Mouse (Mus musculus) kidney, postnatal 4 days (tissue): ENCODE measurements around the gene Lhfpl3.

ENCODE experiments used
- DNase-seq, 2 experiments: peaks; one replicate each; pipeline ENCODE4 v3.0.0; 2021; ENCODE audit warnings: mixed read lengths in 2 of 2

Lhfpl3 gene

DNA sequence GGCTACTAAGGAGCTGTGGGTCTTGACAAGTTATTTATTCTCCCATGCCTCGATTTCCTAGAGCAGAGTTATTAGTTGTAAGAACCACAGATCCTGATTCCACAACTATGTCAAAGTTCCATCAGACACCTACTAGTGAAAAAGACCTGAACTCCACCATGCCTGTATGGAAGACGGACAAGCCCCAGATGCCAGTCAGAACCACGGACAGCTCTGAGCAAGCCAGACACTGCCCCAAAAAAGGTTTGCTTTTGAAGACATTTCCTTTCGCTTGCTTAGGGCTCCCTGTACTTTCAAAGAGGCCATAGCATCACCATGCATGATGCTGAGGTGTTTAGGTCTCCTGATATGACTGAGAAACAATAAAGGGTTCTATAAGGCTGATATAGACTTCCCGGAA is 197.4 kb downstream of the Lhfpl3 start:
- peak; percentile 62 to 63 for DNase-seq

DNA sequence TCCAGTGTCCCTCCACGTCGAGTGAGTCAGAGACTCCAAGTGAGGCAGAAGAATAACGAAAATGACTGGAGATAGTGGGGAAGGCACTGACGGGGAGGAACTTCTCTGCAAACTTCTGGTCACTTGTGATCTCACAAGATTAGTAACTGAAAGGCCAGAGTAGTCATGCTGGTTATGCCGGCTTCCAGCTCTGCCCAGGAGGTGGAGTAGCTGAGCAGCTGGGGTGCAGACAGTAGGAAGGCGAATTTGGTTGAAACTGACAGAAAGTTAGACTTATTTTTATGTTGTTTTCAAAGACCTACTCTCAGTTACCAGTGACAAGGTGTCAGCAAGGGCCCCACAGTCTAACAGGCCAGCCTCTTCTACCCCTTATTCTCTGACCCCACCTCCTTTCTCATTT is 217.4 kb downstream of the Lhfpl3 start:
- DNase-seq = peak in 1 of 2 experiments; percentile 6

DNA sequence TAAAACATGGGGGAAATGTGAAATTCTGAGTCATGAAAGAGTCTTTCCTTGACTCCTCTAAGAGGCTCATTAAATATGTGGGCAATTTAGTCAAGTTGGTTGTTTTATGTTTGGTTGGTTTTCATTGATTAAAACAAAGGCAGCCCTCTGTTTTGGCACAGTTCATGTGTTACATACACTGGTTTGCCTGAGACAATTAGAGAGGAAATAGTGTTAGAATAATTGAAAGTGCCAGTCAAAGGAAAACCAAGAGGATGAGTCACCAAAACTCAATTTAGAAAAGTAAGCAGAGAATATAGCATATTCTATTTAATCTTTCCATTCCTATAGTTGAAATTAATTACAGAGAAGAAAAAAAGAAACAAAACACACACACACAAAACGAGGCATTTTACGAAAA is 240.9 kb downstream of the Lhfpl3 start:
- no peak for DNase-seq

DNA sequence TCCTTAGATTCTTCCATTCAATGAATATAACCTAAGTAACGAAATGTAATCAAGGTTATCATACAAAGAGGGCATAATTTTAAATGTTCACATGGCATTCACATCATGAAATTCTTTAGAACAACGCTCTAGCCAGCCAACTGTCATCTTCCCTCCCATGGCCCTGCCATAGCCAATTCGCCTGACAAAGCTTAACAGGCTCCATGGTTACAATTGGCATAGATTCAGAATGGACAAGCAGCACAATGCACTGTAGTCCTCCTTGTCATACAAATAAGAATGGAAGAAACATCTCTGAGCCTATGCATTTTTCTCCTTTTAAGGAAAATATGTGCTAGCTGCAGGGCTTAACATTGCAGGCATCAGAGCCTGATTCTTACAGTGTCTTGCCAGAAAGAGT is 254.0 kb downstream of the Lhfpl3 start:
- DNase-seq = no peak

DNA sequence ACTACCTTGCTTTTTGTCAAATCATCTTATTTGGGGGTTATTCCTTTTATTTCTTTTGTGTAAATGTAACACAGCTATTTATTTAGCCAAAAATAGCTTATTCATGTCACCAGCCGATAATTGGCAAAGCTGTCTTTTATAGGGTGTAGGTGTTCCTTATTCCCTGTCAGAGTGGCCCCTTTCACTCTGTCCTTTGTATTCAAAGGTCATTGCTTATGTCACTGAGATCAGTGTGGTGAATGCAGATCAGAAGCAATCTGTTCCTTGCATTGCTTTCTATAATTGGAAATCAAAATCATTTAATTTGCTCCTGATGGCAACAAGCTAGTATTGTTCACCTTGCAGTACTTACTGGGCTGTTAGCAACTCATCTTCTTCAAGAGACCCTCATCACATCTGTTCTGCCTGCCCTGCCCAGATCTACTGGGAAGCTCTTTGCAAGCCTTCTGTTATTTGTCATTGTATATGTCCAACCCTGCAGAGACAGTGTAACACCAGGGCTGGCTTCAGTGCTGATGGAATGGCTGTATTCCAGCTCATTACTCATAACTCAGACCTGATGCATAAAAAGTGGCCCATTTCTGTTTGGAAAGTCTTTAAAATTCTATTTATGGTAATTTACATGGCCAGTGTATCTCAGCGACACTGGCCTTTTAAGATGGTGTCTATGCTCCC is 257.4 kb downstream of the Lhfpl3 start:
- DNase-seq = no peak

DNA sequence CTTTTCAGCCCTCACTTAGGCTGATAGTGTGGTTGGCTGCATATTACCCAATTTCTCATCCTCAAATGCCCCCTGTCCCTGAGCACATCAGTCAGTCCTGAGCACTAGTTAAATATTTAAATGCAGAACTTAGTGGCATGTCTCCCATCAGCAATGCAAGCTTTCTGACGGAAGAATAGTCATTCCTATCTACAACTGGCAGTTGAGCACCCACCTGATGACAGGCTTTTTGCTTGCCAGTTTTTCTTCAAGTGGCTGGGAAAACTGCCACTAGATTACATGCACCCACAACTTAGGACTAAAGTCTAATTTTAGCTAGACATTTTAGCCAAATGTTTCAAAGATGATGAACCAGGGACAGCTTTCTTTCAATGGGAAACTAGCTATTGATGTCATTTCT is 260.3 kb downstream of the Lhfpl3 start:
- no peak for DNase-seq

DNA sequence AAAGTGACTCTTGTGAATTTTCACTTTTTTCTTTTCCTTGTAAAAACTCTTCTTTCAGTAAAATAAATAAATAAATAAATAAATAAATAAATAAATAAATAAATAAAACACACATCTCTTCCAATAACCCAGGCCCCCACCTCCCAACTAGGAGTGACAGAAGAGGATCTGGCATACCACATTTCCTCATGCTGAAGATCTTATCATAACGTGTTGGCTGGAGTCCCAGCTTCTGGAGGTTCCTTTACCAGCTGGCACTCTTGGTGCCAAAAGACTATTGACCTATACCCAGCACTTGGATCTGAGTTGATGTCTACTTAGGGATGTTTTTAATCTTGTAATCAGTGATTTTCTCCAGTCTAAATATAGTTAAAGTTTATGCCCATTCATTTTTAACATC is 264.6 kb downstream of the Lhfpl3 start:
- DNase-seq = no peak

DNA sequence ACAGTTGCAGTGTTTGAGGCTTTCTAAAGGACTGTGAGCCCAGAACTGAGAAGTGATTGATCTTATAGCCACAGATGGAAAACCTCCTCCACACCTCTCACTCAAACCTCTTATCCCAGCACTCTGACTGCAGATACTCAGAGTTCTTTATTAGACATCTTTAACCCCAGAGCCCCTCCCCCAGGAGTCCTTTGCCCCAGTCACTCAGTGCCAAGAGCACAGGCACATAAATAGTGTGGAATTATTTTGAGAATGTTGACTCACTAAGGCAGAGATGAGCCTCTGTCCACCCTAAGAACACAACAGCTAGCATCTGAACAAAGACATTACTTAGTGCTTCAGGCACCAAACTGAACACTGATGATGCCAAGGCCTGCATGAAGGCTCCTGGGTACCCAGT is 268.1 kb downstream of the Lhfpl3 start:
- DNase-seq = no peak

DNA sequence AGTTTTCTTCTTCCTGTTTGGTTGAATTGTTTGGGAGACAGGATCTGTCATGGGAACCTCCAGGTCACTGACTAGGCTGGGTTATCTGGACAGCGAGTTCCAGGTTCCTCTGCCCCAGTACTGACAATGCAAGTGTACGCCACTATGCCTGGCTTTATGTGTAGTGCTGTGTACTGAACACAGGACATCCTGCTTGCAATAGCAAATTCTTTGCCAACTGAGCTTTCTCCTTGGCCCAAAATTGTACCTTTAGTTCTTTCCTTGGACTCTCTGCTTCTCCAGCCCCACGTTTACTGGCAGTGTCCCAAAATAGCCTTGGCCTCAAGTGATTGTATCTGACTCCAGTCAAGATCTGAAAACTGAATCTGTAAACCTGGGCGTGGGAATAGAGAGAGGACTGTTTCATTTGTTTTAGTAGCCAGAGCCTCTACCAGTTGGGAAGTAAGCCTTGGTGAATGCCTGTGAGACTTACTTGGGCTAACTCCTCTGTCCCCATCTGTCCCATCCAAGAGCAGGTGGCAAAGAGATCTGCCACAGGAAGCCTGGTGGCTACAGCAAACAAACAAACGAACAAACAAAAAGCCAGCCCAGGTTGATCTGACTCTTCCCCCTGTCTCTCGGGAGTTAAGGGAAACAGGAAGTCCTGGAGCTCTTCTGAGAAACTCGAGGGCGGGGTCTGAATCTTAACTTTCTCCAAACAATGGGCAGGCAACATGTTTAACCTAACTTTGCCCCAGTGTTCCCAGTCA is 269.9 kb downstream of the Lhfpl3 start:
- DNase-seq = no peak

DNA sequence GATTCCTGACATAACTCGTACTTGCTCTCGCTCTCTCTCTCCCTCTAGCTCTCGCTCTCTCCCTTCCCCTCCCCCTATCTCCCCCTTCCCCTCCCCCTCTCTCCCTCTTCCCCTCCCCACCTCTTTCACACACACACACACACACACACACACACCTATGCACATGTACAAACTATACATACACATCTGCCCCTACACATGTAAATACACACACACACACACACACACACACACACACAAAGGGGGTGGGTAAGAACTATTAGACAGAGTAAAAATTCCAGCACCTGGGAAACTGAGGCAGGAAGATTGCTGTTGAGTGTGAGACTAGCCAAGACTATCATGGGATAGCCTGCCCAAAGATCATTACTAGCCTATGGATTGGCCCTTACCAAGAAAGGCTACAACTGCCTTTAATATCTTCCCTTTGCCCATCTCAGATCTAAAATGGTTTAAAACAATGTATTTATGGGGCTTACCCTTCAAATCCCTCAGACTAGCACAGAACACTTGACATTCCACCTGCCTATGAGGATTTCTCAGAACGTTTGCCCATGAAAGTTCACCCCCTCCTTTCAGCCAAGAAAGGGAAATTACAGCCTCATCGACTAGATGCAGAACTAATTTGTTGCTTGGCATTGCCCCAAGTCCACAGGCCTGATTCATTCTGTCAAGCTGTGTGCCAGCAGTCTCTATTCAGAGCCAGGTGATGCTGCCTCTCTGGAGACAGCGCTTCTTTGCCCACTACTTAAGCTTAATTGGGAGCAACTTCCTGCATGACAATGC is 289.3 kb downstream of the Lhfpl3 start:
- no peak for DNase-seq

DNA sequence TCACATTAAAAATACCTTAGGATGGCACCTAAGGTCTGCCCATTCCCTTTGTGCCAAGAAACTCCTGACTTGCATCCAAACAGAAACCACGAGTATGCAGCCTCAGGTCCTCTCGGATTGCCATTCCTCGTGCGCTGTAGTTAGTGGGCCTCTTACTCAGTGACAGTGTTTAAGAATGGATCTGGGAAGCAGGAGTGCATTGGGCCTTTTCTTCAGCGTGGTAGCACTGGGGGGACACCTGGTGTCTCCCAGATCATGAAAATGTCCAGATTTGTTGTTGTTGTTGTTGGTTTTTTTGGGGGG is 289.8 kb downstream of the Lhfpl3 start:
- DNase-seq = no peak

DNA sequence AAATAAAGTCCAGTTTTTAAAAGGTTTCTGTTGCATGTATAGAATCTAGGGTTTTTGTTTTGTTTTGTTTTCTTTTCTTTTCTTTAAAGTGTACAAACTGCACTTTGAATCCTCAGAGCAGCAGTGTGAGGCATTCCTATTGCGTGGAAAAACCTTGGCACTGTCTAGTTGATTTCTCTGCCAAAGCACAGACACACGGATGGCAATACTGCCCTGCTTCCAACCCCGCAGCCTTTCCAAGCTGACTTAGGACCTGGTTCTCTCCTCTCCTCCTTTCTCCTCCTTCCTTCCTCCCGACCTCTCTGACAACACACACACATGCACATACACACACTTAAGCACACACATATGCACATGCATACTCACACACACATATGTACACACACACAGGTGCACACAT is 294.6 kb downstream of the Lhfpl3 start:
- no peak for DNase-seq

DNA sequence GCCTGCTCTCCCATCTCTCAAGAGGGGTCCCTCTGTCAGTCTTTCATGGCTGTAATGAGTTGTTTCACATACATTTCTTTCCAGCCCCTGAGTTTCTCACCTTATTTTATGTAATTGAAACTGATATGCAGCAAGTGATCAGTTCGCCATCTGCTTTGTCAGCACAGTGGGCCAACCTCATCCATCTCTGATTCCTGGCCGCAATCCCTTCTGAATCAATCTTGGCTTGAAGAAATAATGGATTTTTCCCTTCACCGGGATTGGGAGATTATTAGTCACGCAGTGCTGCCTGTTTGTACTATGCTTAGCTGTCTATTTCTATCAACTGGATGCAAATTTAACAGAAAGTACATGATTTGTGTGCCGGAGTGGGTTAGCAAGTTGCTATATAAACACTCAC is 297.0 kb downstream of the Lhfpl3 start:
- no peak for DNase-seq

DNA sequence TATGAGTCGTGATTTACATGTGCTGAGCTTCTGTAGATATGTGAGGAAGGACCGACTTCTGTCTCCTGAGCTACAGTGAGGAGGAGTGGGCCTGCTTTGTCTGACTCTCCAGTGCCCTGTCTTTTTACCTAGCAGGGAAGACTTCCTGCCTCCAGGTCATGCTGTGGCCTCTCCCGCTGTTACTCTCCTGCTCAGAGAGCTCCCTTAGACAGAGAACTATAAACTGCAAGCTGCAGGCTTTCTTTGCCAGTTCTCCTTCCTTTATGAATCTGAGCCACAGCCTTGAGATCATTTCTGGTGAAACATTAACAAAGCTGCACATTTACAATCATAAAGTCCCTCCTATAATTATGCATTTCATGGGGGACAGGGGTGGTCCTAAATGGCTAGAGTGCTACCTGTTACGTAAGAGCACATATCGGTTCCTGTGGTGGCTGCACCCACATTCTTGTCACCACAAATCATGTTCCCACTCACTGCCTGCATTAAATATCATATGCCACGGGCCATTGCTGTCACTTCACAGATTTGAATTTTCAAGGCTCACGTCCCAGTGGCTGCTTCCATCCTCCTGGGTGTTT is 303.3 kb downstream of the Lhfpl3 start:
- DNase-seq = no peak

DNA sequence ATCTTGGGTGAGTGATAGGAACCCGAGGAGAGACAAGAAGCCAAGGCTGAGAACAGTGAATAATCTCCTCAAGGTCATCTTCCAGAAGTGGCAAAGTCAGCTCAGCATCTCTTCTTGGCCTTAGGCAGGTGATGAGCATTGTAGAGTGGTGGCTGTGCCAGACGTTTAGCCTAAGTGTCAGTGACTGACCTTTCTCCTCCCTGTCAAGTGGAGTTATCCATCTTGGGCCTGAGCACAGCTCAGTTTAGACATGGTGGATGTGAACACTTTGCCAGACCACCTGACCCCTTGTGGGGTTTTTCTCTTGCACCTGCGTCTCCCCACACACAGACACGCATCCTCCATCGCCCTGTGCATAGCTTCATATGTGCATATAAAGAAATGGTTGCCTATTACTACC is 305.6 kb downstream of the Lhfpl3 start:
- no peak for DNase-seq

DNA sequence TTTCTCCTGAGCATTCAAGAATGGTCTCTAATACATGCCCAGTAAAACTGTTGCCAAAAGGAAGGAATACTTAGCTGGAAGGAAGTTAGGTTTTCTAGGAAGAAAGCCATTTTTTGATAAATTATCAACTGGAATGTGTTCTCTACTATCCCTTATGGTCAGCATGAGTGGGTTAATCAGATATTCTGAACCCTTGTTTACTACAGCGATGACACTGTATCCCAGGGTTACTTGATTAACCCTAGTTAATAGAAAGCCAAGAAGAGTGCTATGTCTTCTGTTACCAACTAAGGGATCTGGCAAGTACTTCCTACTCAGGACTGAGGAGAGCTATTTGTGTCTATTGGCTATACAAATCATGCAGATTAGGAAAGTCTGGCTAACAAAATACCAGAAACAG is 349.0 kb downstream of the Lhfpl3 start:
- DNase-seq = no peak

DNA sequence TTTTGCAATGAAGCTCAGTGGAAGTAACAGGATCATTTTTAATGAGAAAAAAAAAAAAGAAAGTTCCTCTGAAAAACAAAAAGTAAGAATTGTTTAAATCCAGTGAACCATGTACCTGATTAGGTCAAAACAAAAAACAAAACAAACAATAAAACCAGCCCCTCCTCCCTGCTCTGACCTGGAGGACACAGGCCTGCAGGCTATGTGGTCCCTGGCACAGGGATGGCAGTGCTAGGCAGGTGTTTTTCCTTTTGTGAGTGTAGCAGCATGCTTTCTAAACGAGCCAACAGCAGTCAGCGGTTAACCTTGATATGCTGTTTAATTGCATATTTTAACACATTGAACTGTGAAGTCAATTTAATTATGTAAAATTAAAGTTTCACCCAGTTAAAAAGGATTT is 360.7 kb downstream of the Lhfpl3 start:
- no peak for DNase-seq

DNA sequence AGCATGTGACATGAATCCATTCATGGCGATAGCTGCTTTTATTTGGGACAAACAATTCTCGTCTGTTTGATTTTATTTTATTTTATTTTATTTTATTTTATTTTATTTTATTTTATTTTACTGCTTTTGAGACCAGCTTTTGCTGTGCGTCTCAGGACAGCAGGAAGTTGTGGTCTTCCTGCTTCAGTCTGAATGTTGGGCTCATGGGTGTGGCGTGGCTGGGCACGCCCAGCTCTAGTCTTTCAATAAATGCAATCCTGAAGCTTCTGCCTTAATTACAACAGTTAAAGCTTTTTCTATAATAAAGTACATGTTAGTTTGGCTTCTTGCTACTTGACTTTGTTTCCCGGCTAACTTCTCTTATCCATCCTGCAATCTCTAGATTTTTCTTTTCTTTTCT is 365.4 kb downstream of the Lhfpl3 start:
- no peak for DNase-seq

DNA sequence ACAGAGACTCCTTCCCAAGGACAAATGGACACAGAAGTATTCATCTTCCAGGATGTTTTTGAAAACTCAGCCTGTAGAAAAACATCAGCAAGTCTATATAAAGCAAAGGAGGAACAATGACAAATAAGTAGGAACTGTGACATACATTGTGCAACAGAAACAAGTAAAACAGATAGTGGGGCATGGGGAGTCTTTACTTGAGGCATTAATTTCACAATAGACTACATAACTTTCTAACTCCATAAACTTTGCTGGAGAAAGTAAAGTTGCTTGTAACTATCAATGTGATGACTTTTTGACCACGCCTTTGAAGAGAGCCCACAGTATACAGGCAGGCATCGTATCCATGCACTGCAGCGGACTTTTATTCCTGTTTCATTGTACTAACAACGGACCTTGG is 368.4 kb downstream of the Lhfpl3 start:
- no peak for DNase-seq

DNA sequence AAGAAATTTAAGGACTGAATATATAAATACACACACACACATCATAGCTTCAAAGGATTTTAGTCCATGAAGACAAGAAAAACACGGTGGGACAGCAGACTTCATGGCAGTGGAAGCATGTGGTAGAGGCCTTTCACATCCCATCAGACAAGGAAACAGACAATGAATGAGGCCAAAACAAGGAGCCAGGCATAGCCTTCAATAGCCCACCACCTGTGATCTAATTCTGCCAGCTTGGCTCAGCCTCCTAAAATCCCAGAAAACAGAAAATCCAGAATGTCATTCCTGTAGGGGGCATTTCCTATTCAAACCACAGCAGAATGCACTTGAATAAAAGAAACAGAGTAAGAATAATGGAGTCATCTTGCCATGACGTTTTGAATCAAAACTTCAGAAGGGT is 381.0 kb downstream of the Lhfpl3 start:
- no peak for DNase-seq

DNA sequence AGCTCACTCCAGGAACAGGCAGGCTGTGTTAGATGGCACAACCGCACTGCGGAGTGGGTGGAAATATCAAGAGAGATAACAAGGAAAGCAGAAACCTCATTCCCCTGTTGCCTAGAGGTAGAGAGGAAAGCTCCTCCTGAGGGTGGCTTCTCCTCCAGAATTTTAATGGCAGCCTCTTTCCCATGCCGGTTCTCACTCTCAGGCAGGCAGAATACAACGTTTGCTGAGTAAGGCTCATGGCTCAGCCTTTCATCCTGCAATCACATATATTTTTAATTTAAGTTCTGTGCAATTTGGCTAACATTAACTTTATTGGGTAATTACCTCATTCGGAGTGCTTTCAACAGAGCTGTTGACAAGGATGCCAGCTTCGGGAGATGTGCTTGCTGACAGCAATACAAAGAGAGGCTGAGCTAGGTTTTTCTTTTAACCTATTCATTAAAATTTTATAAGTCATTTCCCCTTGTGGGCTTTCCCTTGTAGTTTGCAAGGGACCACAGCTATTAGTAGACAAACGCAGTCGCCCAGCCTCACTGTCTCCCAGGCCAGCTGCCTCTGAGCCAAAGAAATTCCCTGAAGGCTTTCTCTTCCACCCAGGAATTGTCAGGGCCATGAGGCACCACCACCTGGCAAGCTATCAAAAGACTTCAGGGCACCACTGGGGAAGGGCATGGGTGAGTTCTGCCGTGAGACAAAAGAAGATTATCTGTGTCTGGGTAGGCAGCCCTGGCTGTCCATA is 394.5 kb downstream of the Lhfpl3 start:
- no peak for DNase-seq

DNA sequence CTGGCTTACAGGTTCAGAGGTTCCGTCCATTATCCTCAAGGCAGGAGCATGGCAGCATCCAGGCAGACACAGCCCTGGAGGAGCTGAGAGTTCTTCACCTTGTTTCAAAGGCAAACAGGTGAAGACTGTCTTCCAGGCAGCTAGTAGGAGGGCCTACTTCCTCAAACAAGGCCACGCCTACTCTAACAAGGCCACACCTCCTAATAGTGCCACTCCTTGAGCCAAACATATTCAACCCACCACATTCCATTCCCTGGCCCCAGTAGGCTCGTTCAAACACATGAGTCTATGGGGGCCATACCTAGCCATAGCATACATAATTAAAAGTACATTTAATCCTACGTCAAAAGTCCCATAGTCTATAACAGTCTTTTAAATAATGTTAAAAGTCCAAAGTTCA is 407.4 kb downstream of the Lhfpl3 start:
- no peak for DNase-seq

DNA sequence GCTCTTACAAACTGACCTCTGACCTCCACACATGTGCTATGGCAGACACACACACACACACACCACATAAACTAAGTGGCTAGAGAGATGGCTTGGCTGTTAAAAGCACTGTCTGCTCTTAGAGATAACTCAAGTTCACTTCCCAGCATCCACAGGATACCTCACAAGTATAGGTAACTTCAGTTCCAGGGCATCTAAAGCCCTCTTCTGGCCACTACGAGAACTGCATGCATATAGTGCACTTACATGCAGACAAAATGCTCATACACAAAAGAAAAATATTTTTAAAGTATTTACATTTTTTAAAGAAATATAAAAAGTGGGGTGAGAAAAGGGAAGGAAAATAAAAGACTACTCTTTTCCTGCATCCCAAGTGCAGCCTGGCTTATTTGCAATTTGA is 408.6 kb downstream of the Lhfpl3 start:
- peak; percentile 5 to 23 for DNase-seq
